Mouse (Mus musculus): ENCODE measurements around the gene Dffb. TPM values are rescaled to one million over a fixed set of nuclear protein-coding genes. Genes with fewer than 3 reads are reported as not detected.
"Not testable (repeated sequence)": the region's sequence is repeated elsewhere in the genome, so short reads cannot be mapped to it uniquely, and the experiment has no call there.

The Dffb gene
- polyA plus RNA-seq, 1 experiment from 2014 or later = 6.5 TPM

DNA sequence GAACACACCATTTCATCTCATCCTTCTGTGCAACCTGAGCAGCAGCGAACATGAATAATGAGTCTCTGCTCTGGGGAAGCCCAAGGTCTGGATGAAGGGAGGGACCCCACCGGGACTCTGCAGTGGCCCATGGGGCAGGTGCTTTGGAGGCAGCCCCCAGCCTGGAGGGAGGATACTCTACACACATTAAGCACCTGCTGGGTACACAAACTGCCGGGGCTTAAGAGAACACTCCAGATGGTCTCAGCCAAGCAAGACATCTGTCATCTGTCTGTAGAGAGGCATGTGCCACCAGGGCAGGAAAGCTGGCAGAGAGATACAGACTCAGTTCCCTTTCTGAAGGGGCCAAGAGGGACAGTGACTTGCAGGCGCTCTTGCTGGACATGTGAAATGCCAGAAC, 45.0 kb downstream of the Dffb start:
- no peaks in the 10 kb centered on the region for H3K9me3 ChIP-seq (replicated peaks)
- H3K27ac ChIP-seq (ENCODE audit: poor library complexity, severe bottlenecking) = no peak overlapping the region
- H3K4me2 ChIP-seq = no peak overlapping the region
- no peak for ATAC-seq (ENCODE audit: insufficient number of reproducible peaks, low FRiP score)
- no peak overlapping the region for H3K9ac ChIP-seq
- no peak overlapping the region for H3K4me3 ChIP-seq
- no peaks in the 10 kb centered on the region for H3K4me1 ChIP-seq (replicated peaks)
- WGBS = 72% methylated on average over 4 of the region's 4 CpGs
- peaks cover 7% of the 10 kb centered on the region; the same call in 1 of the 2 replicates for H3K27me3 ChIP-seq (replicated peaks)
- no peaks in the 10 kb centered on the region for H3K36me3 ChIP-seq

- H3K27me3 ChIP-seq (replicated peaks) = peaks cover 7% of the 10 kb centered on the region; the same call in 1 of the 2 replicates
- no peak overlapping the region for H3K4me2 ChIP-seq
- H3K9me3 ChIP-seq (replicated peaks) = no peaks in the 10 kb centered on the region
- no peak overlapping the region for H3K9ac ChIP-seq
- H3K27ac ChIP-seq (ENCODE audit: poor library complexity, severe bottlenecking) = no peak overlapping the region
- no peaks in the 10 kb centered on the region for H3K4me1 ChIP-seq (replicated peaks)
- no peak overlapping the region for H3K4me3 ChIP-seq
- ATAC-seq (ENCODE audit: insufficient number of reproducible peaks, low FRiP score) = no peak
- 62% methylated on average over 10 of the region's 10 CpGs for WGBS
- no peaks in the 10 kb centered on the region for H3K36me3 ChIP-seq
Observed at GRCm38 (mm10) chr4:153929425-153929824, 45.5 kb downstream of the Dffb start.

GRCm38 (mm10) chr4:153928772-153929299, 46.1 kb downstream of the Dffb start:
- Histone ChIP-seq H3K27me3 (replicated peaks) (peaks cover 8% of the 10 kb centered on the region; the same call in 1 of the 2 replicates), H3K4me1 (replicated peaks) (no peaks in the 10 kb centered on the region), H3K4me3 (no peak overlapping the region), H3K4me2 (no peak overlapping the region), H3K9me3 (replicated peaks) (no peaks in the 10 kb centered on the region), H3K36me3 (no peaks in the 10 kb centered on the region), H3K27ac (ENCODE audit: poor library complexity, severe bottlenecking) (no peak overlapping the region), H3K9ac (no peak overlapping the region)
- ATAC-seq (ENCODE audit: insufficient number of reproducible peaks, low FRiP score) = no peak
- whole genome bisulfite sequencing = 78% methylated on average over 11 of the region's 11 CpGs

GRCm38 (mm10) chr4:153922090-153922489, 52.8 kb downstream of the Dffb start:
- H3K4me1 ChIP-seq (replicated peaks); H3K9me3 ChIP-seq (replicated peaks); H3K4me3 ChIP-seq; H3K27ac ChIP-seq (ENCODE audit: poor library complexity, severe bottlenecking); H3K9ac ChIP-seq; H3K4me2 ChIP-seq; H3K36me3 ChIP-seq; ATAC-seq (ENCODE audit: insufficient number of reproducible peaks, low FRiP score): not testable (repeated sequence)
- H3K27me3 ChIP-seq (replicated peaks) = peaks cover 48% of the 10 kb centered on the region
- 52% methylated on average over 4 of the region's 4 CpGs for whole genome bisulfite sequencing

- H3K27me3 ChIP-seq (replicated peaks) = peaks cover 48% of the 10 kb centered on the region
- no peak overlapping the region for H3K27ac ChIP-seq (ENCODE audit: poor library complexity, severe bottlenecking)
- H3K9ac ChIP-seq = no peak overlapping the region
- no peak for ATAC-seq (ENCODE audit: insufficient number of reproducible peaks, low FRiP score)
- WGBS = 60% methylated on average over 9 of the region's 9 CpGs
- H3K36me3 ChIP-seq = no peaks in the 10 kb centered on the region
- H3K4me2 ChIP-seq = no peak overlapping the region
- no peak overlapping the region for H3K4me3 ChIP-seq
- no peaks in the 10 kb centered on the region for H3K4me1 ChIP-seq (replicated peaks)
- H3K9me3 ChIP-seq (replicated peaks) = no peaks in the 10 kb centered on the region
Observed at GRCm38 (mm10) chr4:153920517-153921233, 54.3 kb downstream of the Dffb start.

DNA sequence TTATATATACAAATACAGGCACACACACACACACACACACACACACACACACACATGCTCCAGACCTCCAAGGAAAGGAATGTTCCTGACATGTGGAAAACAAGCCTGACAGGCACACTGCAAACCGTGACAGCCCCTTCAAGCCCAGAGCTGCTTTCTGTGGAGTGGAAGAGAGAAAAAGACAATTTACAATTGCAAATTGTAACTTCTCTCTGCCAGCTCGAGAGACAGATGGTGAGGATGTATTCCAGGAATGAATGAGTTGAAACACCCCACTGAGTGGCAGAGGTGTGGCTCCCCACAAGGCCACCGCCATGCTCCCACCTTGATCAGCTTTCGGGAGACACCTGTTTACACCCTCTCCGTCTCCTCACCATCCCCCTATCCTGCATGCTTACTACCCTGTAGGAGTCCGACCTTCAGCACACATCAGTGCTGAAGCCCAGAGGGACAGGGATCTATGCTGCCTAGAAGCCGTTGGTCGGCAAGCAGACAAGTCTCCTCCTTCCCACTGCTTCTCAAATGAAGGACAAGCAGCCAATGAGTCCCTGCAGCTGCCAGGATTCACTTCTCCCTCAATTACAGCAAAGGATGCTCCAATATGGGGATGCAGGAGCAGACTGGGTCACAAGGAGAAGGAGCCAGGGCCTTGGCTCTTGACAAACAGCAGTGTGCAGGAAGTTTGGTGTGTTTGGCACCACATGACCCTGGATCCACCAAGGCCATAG, 57.0 kb downstream of the Dffb start:
- Histone ChIP-seq H3K4me1 (replicated peaks) (no peaks in the 10 kb centered on the region), H3K9me3 (replicated peaks) (no peaks in the 10 kb centered on the region; the same call in 1 of the 2 replicates), H3K9ac (no peak overlapping the region), H3K4me3 (no peak overlapping the region), H3K4me2 (no peak overlapping the region), H3K36me3 (no peaks in the 10 kb centered on the region), H3K27ac (ENCODE audit: poor library complexity, severe bottlenecking) (no peak overlapping the region), H3K27me3 (replicated peaks) (peaks cover 31% of the 10 kb centered on the region)
- ATAC-seq (ENCODE audit: insufficient number of reproducible peaks, low FRiP score) = no peak
- WGBS = 36% methylated on average over 8 of the region's 8 CpGs

Other genes with a start within 250 kb of the Dffb start
- 49.7 and 51.9 TPM in 2 replicates for gene A430005L14Rik, start 17.9 kb downstream of the Dffb start, polyA plus RNA-seq (2016; fragmentation: Nextera tagmentation; extraction: Ambion mirVana)
- gene Cep104, start 68 bp upstream of the Dffb start, polyA plus RNA-seq (2016; fragmentation: Nextera tagmentation; extraction: Ambion mirVana) = 17.3 and 18.0 TPM in 2 replicates
- gene Lrrc47, start 36.6 kb upstream of the Dffb start, polyA plus RNA-seq (2016; fragmentation: Nextera tagmentation; extraction: Ambion mirVana) = 21.8 and 27.2 TPM in 2 replicates
- 64.6 and 77.0 TPM in 2 replicates for gene Smim1, start 51.1 kb upstream of the Dffb start, polyA plus RNA-seq (2016; fragmentation: Nextera tagmentation; extraction: Ambion mirVana)
- 0.09 and 0.10 TPM in 2 replicates for gene Ccdc27, start 67.6 kb upstream of the Dffb start, polyA plus RNA-seq (2016; fragmentation: Nextera tagmentation; extraction: Ambion mirVana)
- gene Trp73, start 165.1 kb upstream of the Dffb start, polyA plus RNA-seq (2016; fragmentation: Nextera tagmentation; extraction: Ambion mirVana) = 0.04 and 0.05 TPM in 2 replicates
- gene Wrap73, start 167.2 kb upstream of the Dffb start, polyA plus RNA-seq (2016; fragmentation: Nextera tagmentation; extraction: Ambion mirVana) = 23.5 and 24.1 TPM in 2 replicates
- gene Tprgl, start 185.5 kb upstream of the Dffb start, polyA plus RNA-seq (2016; fragmentation: Nextera tagmentation; extraction: Ambion mirVana) = 128 and 135 TPM in 2 replicates
- 16.0 and 19.4 TPM in 2 replicates for gene Megf6, start 195.6 kb upstream of the Dffb start, polyA plus RNA-seq (2016; fragmentation: Nextera tagmentation; extraction: Ambion mirVana)